Mouse (Mus musculus) heart, embryonic 16.5 days (tissue): ENCODE data around the gene Ngly1. TPM values are rescaled to one million over a fixed set of nuclear protein-coding genes. Genes with fewer than 3 reads are reported as not detected.
A peak's percentile ranks its signal among the peaks of the same experiment; 100 is the strongest.

ENCODE experiments used
- ATAC-seq: fragments of 200-750 bp; cut with Nextera tagmentation; replicated peaks from 2 replicates; pipeline ENCODE4 v1.8.0; 2017; ENCODE audit warnings: moderate number of reproducible peaks; ENCODE audit not compliant: insufficient read depth, low FRiP score; ENCODE audit errors: extremely low read depth
- H3K27ac ChIP-seq: fragments of 300-500 bp; sonication (generic); 2 replicates; pipeline ENCODE4 v1.5.1; 2014; ENCODE audit warnings: mild to moderate bottlenecking, low read length, control low read depth, moderate library complexity
- H3K27me3 ChIP-seq: fragments of 300-500 bp; sonication (generic); 2 replicates; pipeline ENCODE4 v1.6.1; 2014; ENCODE audit warnings: low read length, mixed read lengths; ENCODE audit not compliant: control insufficient read depth, insufficient read depth
- H3K36me3 ChIP-seq: fragments of 300-500 bp; sonication (generic); 2 replicates; pipeline ENCODE4 v1.6.1; 2014; ENCODE audit not compliant: control insufficient read depth, insufficient read depth
- H3K4me1 ChIP-seq: fragments of 300-500 bp; sonication (generic); 2 replicates; pipeline ENCODE4 v1.6.1; 2014; ENCODE audit warnings: low read length, mixed read lengths; ENCODE audit not compliant: control insufficient read depth, insufficient read depth
- H3K4me2 ChIP-seq: fragments of 300-500 bp; sonication (generic); 2 replicates; pipeline ENCODE4 v1.6.1; 2014; ENCODE audit warnings: low read depth, mild to moderate bottlenecking, control low read depth, low read length
- H3K4me3 ChIP-seq: fragments of 300-500 bp; sonication (generic); 2 replicates; pipeline ENCODE4 v1.5.1; 2014; ENCODE audit warnings: mild to moderate bottlenecking, control low read depth, low read length
- H3K9ac ChIP-seq: fragments of 300-500 bp; sonication (generic); 2 replicates; pipeline ENCODE4 v1.6.1; 2014; ENCODE audit warnings: low read length, control low read depth
- H3K9me3 ChIP-seq: fragments of 300-500 bp; sonication (generic); replicated peaks from 2 replicates; pipeline ENCODE4 v1.6.1; 2016; ENCODE audit warnings: low read length; ENCODE audit not compliant: control insufficient read depth
- WGBS: fragments of 180-500 bp; shearing (Covaris S2); extraction: QIAGEN DNeasy Blood & Tissue Kit; methylation state at CpG from one replicate; pipeline ENCODE4 v1.1.7; 2014; 5-methylcytosine and 5-hydroxymethylcytosine counted together
- polyA plus RNA-seq: library from polyadenylated mRNA; unstranded; fragments of >200 nt; fragmentation: Nextera tagmentation; extraction: Ambion mirVana; gene quantifications from 2 replicates; pipeline ENCODE4 v1.2.1, GENCODE M21; 2015

The Ngly1 gene
- polyA plus RNA-seq, 1 experiment from 2014 or later = 32.7 TPM

DNA sequence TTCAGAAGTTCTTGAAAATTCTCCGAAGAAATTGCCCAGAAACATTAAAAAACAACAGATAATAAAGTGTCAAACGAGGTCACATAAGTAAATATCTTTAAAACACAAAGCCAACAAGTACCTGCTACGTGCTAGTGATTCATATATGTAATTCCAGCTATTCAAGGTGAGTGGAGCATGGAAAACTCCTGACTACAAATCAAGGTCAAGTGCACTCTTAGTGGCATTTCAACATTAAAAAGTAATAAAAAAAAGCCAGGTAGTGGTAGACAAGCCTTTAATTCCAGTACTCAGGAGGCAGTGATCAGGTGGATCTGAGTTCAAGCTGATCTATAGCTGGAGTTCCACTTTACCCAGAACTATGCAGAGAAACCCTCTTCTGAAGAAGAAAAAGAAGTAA lies 945 bp upstream of the Ngly1 start:
- Histone ChIP-seq H3K4me2 (peak overlapping the region; percentile 91; the same call in 1 of the 2 replicates), H3K4me1 (peaks cover 18% of the 10 kb centered on the region), H3K36me3 (no peaks in the 10 kb centered on the region), H3K27me3 (no peaks in the 10 kb centered on the region), H3K27ac (no peak overlapping the region), H3K9me3 (no peaks in the 10 kb centered on the region), H3K4me3 (no peak overlapping the region), H3K9ac (no peak overlapping the region)
- ATAC-seq = no peak
- 68% methylated on average over 3 of the region's 3 CpGs for WGBS

DNA sequence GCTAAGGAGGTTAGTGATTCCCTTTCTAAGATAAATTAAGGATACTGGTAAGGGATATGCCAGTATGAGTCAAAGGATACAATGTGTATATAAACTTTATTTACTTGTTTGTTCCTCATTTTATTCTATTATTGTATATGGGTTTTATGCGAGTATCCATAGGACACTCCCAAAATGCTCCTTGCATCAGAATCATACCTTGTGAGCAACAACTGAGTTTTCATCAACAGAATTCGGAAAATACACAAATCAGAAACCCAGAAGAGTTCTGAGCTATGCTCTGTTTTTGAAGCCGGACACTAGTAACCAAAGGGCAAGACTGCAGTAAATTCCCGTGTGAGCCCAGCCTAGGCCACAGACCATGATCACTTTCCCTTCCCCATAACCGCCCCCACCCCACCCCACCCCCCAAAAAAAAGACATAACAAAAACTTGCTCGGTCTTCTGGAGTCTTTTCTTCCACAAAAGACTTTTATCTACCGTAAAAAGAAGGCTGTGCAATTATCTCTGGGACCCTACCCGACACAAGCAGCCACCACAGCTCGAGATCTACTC lies 400 bp upstream of the Ngly1 start:
- peaks cover 18% of the 10 kb centered on the region for H3K4me1 ChIP-seq
- H3K27me3 ChIP-seq = no peaks in the 10 kb centered on the region
- WGBS = 12% methylated on average over 9 of the region's 9 CpGs
- no peak overlapping the region; the same call in 1 of the 2 replicates for H3K27ac ChIP-seq
- peak overlapping the region; percentile 91 for H3K4me2 ChIP-seq
- no peaks in the 10 kb centered on the region for H3K9me3 ChIP-seq
- H3K9ac ChIP-seq = peak overlapping the region; percentile 99
- H3K4me3 ChIP-seq = peak overlapping the region; percentile 81
- H3K36me3 ChIP-seq = no peaks in the 10 kb centered on the region
- 0 out of 2 replicates have a peak, but pooled peaks have one; percentile 1 for ATAC-seq

DNA sequence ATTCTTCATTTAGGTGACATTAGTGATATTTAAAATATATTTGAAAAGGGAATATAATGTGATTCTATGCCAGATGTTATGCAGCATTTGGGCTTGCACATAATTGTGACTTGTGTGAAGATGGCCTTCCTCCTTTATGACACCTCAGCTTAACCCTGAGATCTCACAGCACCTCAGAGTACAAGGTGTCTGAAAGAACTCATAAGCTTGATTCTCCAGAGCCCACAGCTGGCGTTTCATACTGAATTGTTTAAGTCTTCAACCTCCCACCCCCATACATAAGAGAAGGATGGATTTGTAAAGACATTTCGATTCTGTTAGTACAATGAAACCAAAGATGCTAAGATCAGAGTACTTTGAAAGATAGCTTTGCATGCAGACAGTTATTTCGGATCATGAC lies 1.0 kb downstream of the Ngly1 start:
- Histone ChIP-seq H3K9me3 (no peaks in the 10 kb centered on the region), H3K4me3 (peak overlapping the region; percentile 81), H3K27ac (no peak overlapping the region; the same call in 1 of the 2 replicates), H3K36me3 (peaks cover 7% of the 10 kb centered on the region), H3K9ac (peak overlapping the region; percentile 99), H3K4me2 (peak overlapping the region; percentile 91), H3K27me3 (no peaks in the 10 kb centered on the region), H3K4me1 (peaks cover 11% of the 10 kb centered on the region)
- 67% methylated on average over 3 of the region's 3 CpGs for WGBS
- no peak for ATAC-seq

DNA sequence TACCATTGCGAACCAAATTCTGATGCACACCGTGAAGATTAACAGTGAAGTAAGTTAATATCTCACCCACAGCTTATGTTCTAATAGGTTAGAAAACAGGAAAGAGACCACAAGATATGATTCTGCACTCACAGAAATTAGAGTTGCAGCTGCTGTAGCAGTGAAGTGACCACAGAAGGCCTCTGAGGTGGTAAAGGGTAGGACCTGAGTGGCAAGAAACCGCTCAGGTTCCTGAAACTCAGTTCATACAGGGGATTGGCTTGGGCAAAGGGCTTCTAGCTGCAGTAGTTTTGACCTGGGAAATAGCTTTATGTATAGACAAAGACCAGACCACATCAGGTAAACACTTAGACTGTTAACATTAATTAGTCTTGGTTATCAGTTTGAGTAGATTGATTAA lies 6.7 kb downstream of the Ngly1 start:
- WGBS = 85% methylated on average over 3 of the region's 3 CpGs

DNA sequence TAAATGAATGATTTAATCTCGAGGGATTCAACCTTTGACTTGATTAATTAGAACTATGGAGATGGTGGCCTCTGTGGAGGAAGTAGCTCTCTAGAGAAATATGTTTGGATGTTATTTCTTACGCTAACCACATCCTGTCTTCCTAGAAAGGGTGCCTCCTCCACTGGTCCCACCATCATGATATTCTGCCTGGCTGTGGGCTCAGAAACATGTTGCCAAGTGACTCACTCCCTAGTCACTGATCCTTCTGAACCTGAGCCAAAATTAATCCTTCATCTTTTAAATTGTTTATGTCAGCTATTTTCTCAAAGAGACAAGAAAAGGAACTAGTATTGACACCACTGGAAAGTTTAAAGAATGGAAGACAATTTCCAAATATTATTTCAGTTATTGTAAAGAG lies 7.1 kb downstream of the Ngly1 start:
- no peaks in the 10 kb centered on the region for H3K27me3 ChIP-seq
- peak; percentile 65; the same call in 1 of the 2 replicates for ATAC-seq
- WGBS = 58% methylated on average over 2 of the region's 2 CpGs
- no peaks in the 10 kb centered on the region for H3K9me3 ChIP-seq
- no peak overlapping the region for H3K4me2 ChIP-seq
- H3K9ac ChIP-seq = no peak overlapping the region
- H3K36me3 ChIP-seq = peaks cover 17% of the 10 kb centered on the region
- no peak overlapping the region for H3K27ac ChIP-seq
- H3K4me1 ChIP-seq = no peaks in the 10 kb centered on the region
- no peak overlapping the region for H3K4me3 ChIP-seq

More for the DNA sequence above, 6.7 kb downstream of the Ngly1 start:
- no peaks in the 10 kb centered on the region for H3K27me3 ChIP-seq
- peak overlapping the region; percentile 33; the same call in 1 of the 2 replicates for H3K27ac ChIP-seq
- H3K4me2 ChIP-seq = no peak overlapping the region
- H3K4me3 ChIP-seq = no peak overlapping the region
- H3K9ac ChIP-seq = no peak overlapping the region
- peaks cover 17% of the 10 kb centered on the region for H3K36me3 ChIP-seq
- H3K9me3 ChIP-seq = no peaks in the 10 kb centered on the region
- no peaks in the 10 kb centered on the region for H3K4me1 ChIP-seq
- ATAC-seq = no peak

DNA sequence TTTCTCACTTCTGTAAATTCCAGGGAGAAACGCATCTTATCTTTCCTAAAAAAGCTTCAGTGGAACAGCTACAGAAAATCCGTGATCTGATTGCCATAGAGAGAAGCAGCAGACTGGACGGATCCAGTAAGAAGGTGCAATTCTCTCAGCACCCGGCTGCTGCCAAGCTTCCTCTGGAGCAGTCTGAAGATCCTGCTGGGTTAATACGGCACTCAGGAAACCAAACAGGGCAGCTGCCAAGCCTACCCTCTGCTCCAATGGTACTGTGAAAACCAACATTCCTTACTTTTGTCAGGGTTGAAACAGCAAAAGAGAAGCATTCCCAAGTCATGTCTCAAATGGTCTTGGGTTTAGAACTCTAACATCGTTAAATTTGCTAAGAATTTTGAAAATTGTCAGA lies 11.5 kb downstream of the Ngly1 start:
- H3K9me3 ChIP-seq = no peaks in the 10 kb centered on the region
- WGBS = 74% methylated on average over 6 of the region's 6 CpGs
- H3K4me2 ChIP-seq = no peak overlapping the region
- H3K4me1 ChIP-seq = no peaks in the 10 kb centered on the region
- peaks cover 11% of the 10 kb centered on the region for H3K36me3 ChIP-seq
- no peaks in the 10 kb centered on the region for H3K27me3 ChIP-seq
- no peak for ATAC-seq
- H3K9ac ChIP-seq = no peak overlapping the region
- no peak overlapping the region for H3K27ac ChIP-seq
- H3K4me3 ChIP-seq = no peak overlapping the region

DNA sequence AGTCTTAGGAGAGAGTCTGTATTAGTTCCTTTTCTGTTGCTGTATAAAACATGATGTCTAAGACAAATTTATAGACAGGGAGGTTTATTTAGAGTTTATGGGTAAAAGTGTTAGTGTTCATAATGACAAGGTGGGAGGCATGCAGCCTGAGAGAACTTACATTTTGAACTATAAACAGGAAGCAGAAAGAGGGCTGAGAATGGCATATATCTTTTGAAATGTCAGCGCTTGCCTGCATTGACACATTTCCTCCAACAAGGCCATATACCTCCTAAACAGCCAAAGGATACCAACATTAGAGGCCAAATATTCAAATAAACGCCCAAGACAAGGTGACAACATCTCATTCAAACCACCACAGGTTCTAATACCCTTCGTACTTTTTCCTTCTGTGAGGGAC lies 12.8 kb downstream of the Ngly1 start:
- no peaks in the 10 kb centered on the region for H3K9me3 ChIP-seq
- 88% methylated on average over 3 of the region's 3 CpGs for WGBS

DNA sequence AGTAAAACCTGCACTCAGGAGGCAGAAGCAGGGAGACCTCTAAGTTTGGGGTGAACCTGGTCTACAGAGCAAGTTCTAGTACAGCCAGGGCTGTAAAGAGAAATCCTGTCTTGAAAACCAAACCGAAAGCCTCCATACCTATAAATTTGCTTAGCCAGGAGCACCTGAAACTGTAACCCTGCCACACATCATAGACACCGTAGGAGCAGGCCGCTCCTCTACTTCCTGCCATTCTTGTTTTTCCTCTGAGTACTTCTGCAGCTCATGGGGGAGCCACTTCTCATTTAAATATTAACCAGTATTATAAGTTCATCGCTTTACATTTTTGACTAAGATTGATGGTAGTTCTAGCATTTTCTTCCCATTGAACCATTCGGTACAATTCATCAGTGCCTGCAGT lies 17.9 kb downstream of the Ngly1 start:
- H3K36me3 ChIP-seq = peaks cover 5% of the 10 kb centered on the region
- no peak overlapping the region for H3K4me3 ChIP-seq
- whole genome bisulfite sequencing = 84% methylated on average over 5 of the region's 5 CpGs
- no peak overlapping the region for H3K27ac ChIP-seq
- no peak for ATAC-seq
- no peak overlapping the region for H3K4me2 ChIP-seq
- no peaks in the 10 kb centered on the region for H3K9me3 ChIP-seq
- no peaks in the 10 kb centered on the region for H3K27me3 ChIP-seq
- H3K4me1 ChIP-seq = no peaks in the 10 kb centered on the region
- no peak overlapping the region for H3K9ac ChIP-seq

More for the DNA sequence above, 12.8 kb downstream of the Ngly1 start:
- Histone ChIP-seq H3K27me3 (no peaks in the 10 kb centered on the region), H3K9ac (no peak overlapping the region), H3K4me3 (no peak overlapping the region), H3K4me1 (no peaks in the 10 kb centered on the region), H3K27ac (no peak overlapping the region), H3K4me2 (no peak overlapping the region), H3K36me3 (peaks cover 11% of the 10 kb centered on the region)
- ATAC-seq = no peak

DNA sequence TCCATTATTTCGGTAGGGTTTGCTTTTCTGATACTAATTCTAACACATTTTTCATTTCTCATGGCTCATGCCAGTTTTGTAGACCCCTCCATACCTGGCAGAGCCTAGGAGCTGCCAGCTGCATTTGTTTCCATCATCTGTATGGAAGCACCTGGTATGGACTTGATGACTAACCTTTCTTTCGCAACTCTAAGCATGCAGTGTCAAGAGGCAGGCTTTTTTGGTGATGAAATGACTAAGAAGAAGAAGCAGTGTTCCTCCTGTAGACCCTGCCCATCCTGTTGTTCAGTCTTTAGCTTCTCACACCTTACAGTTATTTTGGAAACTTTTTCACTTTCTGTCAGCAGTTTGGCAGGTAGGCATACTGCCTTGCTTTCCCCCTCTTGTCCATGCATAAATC lies 20.7 kb downstream of the Ngly1 start:
- no peak overlapping the region for H3K9ac ChIP-seq
- H3K4me1 ChIP-seq = no peaks in the 10 kb centered on the region
- H3K9me3 ChIP-seq = no peaks in the 10 kb centered on the region
- no peak overlapping the region for H3K27ac ChIP-seq
- H3K4me2 ChIP-seq = no peak overlapping the region
- WGBS = 91% methylated on average over 2 of the region's 2 CpGs
- no peak for ATAC-seq
- H3K4me3 ChIP-seq = no peak overlapping the region
- H3K27me3 ChIP-seq = no peaks in the 10 kb centered on the region
- peaks cover 3% of the 10 kb centered on the region for H3K36me3 ChIP-seq
